16 mouse cellular contexts compared by ENCODE assay signal in genomic region chr3:28509337-28509935, GRCm38 (mm10).
DNase-seq lines count a peak whose midpoint lies in the region; ATAC-seq and TF ChIP-seq lines count a peak whose summit lies in the region.
"Had no signal": no experiment of that assay in that cellular context is flagged by ENCODE, and none has a peak within 500 bp of the region (broad histone marks: within the 10 kb centered on the region; RNA-seq: fewer than 3 reads in every experiment).

No protein-coding gene starts in this region.

- peak; percentile 12; the same call in 1 of the 2 replicates for ATAC-seq in hindbrain, embryonic 16.5 days
- ATAC-seq: intestine, embryonic 15.5 days; liver, postnatal 0 days had no signal

- no peak for TF ChIP-seq POLR2A in brain, embryonic 14.5 days (IDR thresholded peaks at IDR 0.05; ENCODE audit: borderline replicate concordance, extremely low read depth, insufficient read depth, insufficient read length, poor library complexity, severe bottlenecking)
- TF ChIP-seq POLR2A in olfactory bulb, adult 2 months (IDR thresholded peaks at IDR 0.05; ENCODE audit: insufficient read depth, low read depth, low read length), result no peak

- no peaks in the 10 kb centered on the region for H3K27me3 ChIP-seq in hindbrain, embryonic 16.5 days (replicated peaks; ENCODE audit: control insufficient read depth, insufficient read depth, low read length)
- H3K27me3 ChIP-seq: embryonic facial prominence, embryonic 15.5 days; heart, embryonic 12.5 days; intestine, embryonic 15.5 days had no signal

- peak in 1 of 2 experiments; percentile 45 for DNase-seq in layer of hippocampus, adult 2 months (ENCODE audit: low spot score in 2 of 2)
- DNase-seq in layer of hippocampus, postnatal 25 days (ENCODE audit: extremely low spot score in 1 of 2, low spot score in 1 of 2), result no peak
- peak; percentile 51 for DNase-seq in brain, embryonic 14.5 days (ENCODE audit: low read depth)
- DNase-seq in spleen, adult 18-20 months, result no peak
- DNase-seq in thymus, adult 18-20 months, result no peak
- DNase-seq: adrenal gland, postnatal 25 days; cerebellum, adult 9-10 months; liver; liver, postnatal 0 days; right cerebral cortex, postnatal 4 days had no signal

- H3K27ac ChIP-seq in layer of hippocampus, adult 2 months, result peak overlapping the region; percentile 80
- no peak overlapping the region for H3K27ac ChIP-seq in hindbrain, embryonic 16.5 days (ENCODE audit: low read depth, low read length)
- H3K27ac ChIP-seq in olfactory bulb, adult 2 months (ENCODE audit: insufficient read depth, low read depth, low read length), result peak overlapping the region; percentile 40
- H3K27ac ChIP-seq: embryonic facial prominence, embryonic 15.5 days; forebrain, embryonic 10.5 days; intestine, embryonic 15.5 days had no signal

- TF ChIP-seq CTCF in layer of hippocampus, adult 2 months (conservative IDR thresholded peaks at IDR 0.05), result no peak
- TF ChIP-seq CTCF in brain, embryonic 14.5 days (IDR thresholded peaks at IDR 0.05; ENCODE audit: borderline replicate concordance, extremely low read depth, insufficient read depth, insufficient read length), result no peak
- no peak for TF ChIP-seq CTCF in olfactory bulb, adult 2 months (IDR thresholded peaks at IDR 0.05; ENCODE audit: insufficient read depth, low read depth, low read length)

- no peak overlapping the region for H3K4me2 ChIP-seq in hindbrain, embryonic 16.5 days (ENCODE audit: low read length)
- H3K4me2 ChIP-seq: embryonic facial prominence, embryonic 15.5 days; heart, embryonic 12.5 days; intestine, embryonic 15.5 days had no signal

- H3K4me3 ChIP-seq in layer of hippocampus, adult 2 months, result no peak overlapping the region
- no peak overlapping the region for H3K4me3 ChIP-seq in hindbrain, embryonic 16.5 days (ENCODE audit: low read length)
- no peak overlapping the region for H3K4me3 ChIP-seq in olfactory bulb, adult 2 months (ENCODE audit: insufficient read depth, low read depth, low read length)
- H3K4me3 ChIP-seq: embryonic facial prominence, embryonic 15.5 days; forebrain, embryonic 10.5 days; heart, embryonic 12.5 days; intestine, embryonic 15.5 days had no signal

- 33% methylated on average over 6 of the region's 6 CpGs for WGBS in hindbrain, embryonic 16.5 days
- WGBS in olfactory bulb, adult 2 months, result 40% methylated on average over 6 of the region's 6 CpGs

- H3K4me1 ChIP-seq in hindbrain, embryonic 16.5 days (ENCODE audit: control insufficient read depth, insufficient read depth, low read depth, low read length), result no peaks in the 10 kb centered on the region
- H3K4me1 ChIP-seq in olfactory bulb, adult 2 months (ENCODE audit: control insufficient read depth, insufficient read depth, low read length), result peaks cover 5% of the 10 kb centered on the region
- H3K4me1 ChIP-seq: embryonic facial prominence, embryonic 15.5 days; intestine, embryonic 15.5 days had no signal

- no peak overlapping the region for H3K9ac ChIP-seq in hindbrain, embryonic 16.5 days (ENCODE audit: low read depth, low read length)
- H3K9ac ChIP-seq: embryonic facial prominence, embryonic 15.5 days; heart, embryonic 12.5 days; intestine, embryonic 15.5 days; liver, postnatal 0 days had no signal

- no peaks in the 10 kb centered on the region for H3K9me3 ChIP-seq in hindbrain, embryonic 16.5 days (ENCODE audit: control insufficient read depth, low read length)
- H3K9me3 ChIP-seq: embryonic facial prominence, embryonic 15.5 days; forebrain, embryonic 10.5 days; heart, embryonic 12.5 days; intestine, embryonic 15.5 days had no signal

- no peaks in the 10 kb centered on the region for H3K36me3 ChIP-seq in hindbrain, embryonic 16.5 days (ENCODE audit: control insufficient read depth, insufficient read depth, low read length)
- H3K36me3 ChIP-seq: embryonic facial prominence, embryonic 15.5 days; forebrain, embryonic 10.5 days; heart, embryonic 12.5 days; intestine, embryonic 15.5 days had no signal
